Mouse (Mus musculus) heart, embryonic 14.5 days (tissue): ENCODE data around the gene Usp24. TPM values are rescaled to one million over a fixed set of nuclear protein-coding genes. Genes with fewer than 3 reads are reported as not detected.

Source experiments
- ATAC-seq: fragments of 200-750 bp; cut with Nextera tagmentation; 2 replicates; pipeline ENCODE4 v1.8.0; 2017; ENCODE audit warnings: low read depth, moderate TSS enrichment; ENCODE audit not compliant: insufficient number of reproducible peaks, insufficient read depth, low FRiP score
- H3K27ac ChIP-seq, 2 experiments: fragments of 200-500 bp in 1 of 2; fragments of 300-500 bp in 1 of 2; sonication (generic) in 1 of 2; replicated peaks in 1 of 2; 2 replicates each; pipeline ENCODE4 v1.5.1; 2012 to 2014; ENCODE audit warnings: low read depth in 2 of 2, low read length in 2 of 2, control low read depth in 1 of 2, mild to moderate bottlenecking in 1 of 2, mixed read lengths in 1 of 2; ENCODE audit not compliant: control insufficient read depth in 1 of 2, insufficient read depth in 1 of 2
- H3K27me3 ChIP-seq: fragments of 300-500 bp; sonication (generic); 2 replicates; pipeline ENCODE4 v1.6.1; 2014; ENCODE audit warnings: mild to moderate bottlenecking, low read length, control low read depth; ENCODE audit not compliant: control insufficient read depth, insufficient read depth
- H3K36me3 ChIP-seq: fragments of 300-500 bp; sonication (generic); 2 replicates; pipeline ENCODE4 v1.6.1; 2014; ENCODE audit warnings: mild to moderate bottlenecking, control low read depth, low read length, mixed read lengths; ENCODE audit not compliant: control insufficient read depth, insufficient read depth
- H3K4me1 ChIP-seq, 2 experiments: fragments of 200-500 bp in 1 of 2; fragments of 300-500 bp in 1 of 2; sonication (generic) in 1 of 2; 2 replicates each; pipeline ENCODE4 v1.6.1; 2012 to 2014; ENCODE audit warnings: low read length in 2 of 2, control low read depth in 1 of 2, mixed read lengths in 1 of 2; ENCODE audit not compliant: control insufficient read depth in 2 of 2, insufficient read depth in 2 of 2
- H3K4me2 ChIP-seq: fragments of 300-500 bp; sonication (generic); 2 replicates; pipeline ENCODE4 v1.6.1; 2014; ENCODE audit warnings: mild to moderate bottlenecking, low read length
- H3K4me3 ChIP-seq, 2 experiments: fragments of 200-500 bp in 1 of 2; fragments of 300-500 bp in 1 of 2; sonication (generic) in 1 of 2; 2 replicates each; pipeline ENCODE4 v1.5.1; 2012 to 2014; ENCODE audit warnings: low read length in 2 of 2, mild to moderate bottlenecking in 2 of 2, control low read depth in 1 of 2, low read depth in 1 of 2, moderate library complexity in 1 of 2; ENCODE audit not compliant: control insufficient read depth in 1 of 2, insufficient read depth in 1 of 2
- H3K9ac ChIP-seq: fragments of 300-500 bp; sonication (generic); 2 replicates; pipeline ENCODE4 v1.6.1; 2014; ENCODE audit warnings: mild to moderate bottlenecking, low read length
- H3K9me3 ChIP-seq: fragments of 300-500 bp; sonication (generic); 2 replicates; pipeline ENCODE4 v1.6.1; 2016; ENCODE audit warnings: low read length, control low read depth; ENCODE audit not compliant: control insufficient read depth
- WGBS: fragments of 180-500 bp; shearing (Covaris S2); extraction: QIAGEN DNeasy Blood & Tissue Kit; methylation state at CpG from one replicate; pipeline ENCODE4 v1.1.7; 2014; 5-methylcytosine and 5-hydroxymethylcytosine counted together
- polyA plus RNA-seq: library from polyadenylated mRNA; unstranded; fragments of >200 nt; fragmentation: Nextera tagmentation; extraction: Ambion mirVana; gene quantifications from 2 replicates; pipeline ENCODE4 v1.2.1, GENCODE M21; 2014

Gene Usp24
- polyA plus RNA-seq, 1 experiment from 2014 or later, result 12.9 TPM

- Histone ChIP-seq H3K4me2 (no peak overlapping the region), H3K36me3 (peaks cover 94% of the 10 kb centered on the region), H3K27ac (no peak overlapping the region), H3K4me1 (no peaks in the 10 kb centered on the region), H3K4me3 (no peak overlapping the region), H3K27me3 (no peaks in the 10 kb centered on the region), H3K9me3 (no peaks in the 10 kb centered on the region), H3K9ac (no peak overlapping the region)
- no peak for ATAC-seq
- 69% methylated on average over 7 of the region's 7 CpGs for WGBS
These were observed 113.1 kb downstream of the Usp24 start for GRCm38 (mm10) chr4:106429106-106429505.

DNA sequence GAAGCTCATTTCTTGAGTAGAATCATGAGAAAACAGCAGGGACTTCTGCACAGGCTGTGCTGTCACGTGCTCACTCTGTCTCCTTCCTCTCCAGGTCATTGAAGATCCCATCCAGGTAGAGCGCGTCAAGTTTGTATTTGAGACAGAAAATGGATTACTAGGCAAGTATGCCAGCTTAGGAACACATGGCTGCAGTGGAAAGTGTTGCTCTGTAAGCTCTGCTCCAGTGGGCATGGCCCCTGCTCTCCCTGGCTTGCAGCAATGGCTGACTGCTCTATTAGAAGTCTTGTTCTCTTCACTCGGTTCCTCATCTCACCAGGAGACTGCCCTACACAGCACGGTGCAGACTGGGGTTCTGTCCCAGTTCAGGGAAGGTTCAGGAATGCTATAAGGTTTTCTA lies 114.4 kb downstream of the Usp24 start:
- H3K9me3 ChIP-seq, result no peaks in the 10 kb centered on the region
- H3K4me2 ChIP-seq, result no peak overlapping the region
- no peak for ATAC-seq
- H3K9ac ChIP-seq, result no peak overlapping the region
- WGBS, result 90% methylated on average over 5 of the region's 5 CpGs
- H3K4me1 ChIP-seq, result no peaks in the 10 kb centered on the region
- H3K4me3 ChIP-seq, result no peak overlapping the region
- no peak overlapping the region for H3K27ac ChIP-seq
- peaks cover 94% of the 10 kb centered on the region for H3K36me3 ChIP-seq
- H3K27me3 ChIP-seq, result no peaks in the 10 kb centered on the region

- H3K27me3 ChIP-seq, result no peaks in the 10 kb centered on the region
- no peak overlapping the region for H3K9ac ChIP-seq
- H3K36me3 ChIP-seq, result peaks cover 95% of the 10 kb centered on the region
- no peak for ATAC-seq
- H3K9me3 ChIP-seq, result no peaks in the 10 kb centered on the region
- no peak overlapping the region for H3K4me3 ChIP-seq
- H3K27ac ChIP-seq, result no peak overlapping the region
- no peaks in the 10 kb centered on the region for H3K4me1 ChIP-seq
- H3K4me2 ChIP-seq, result no peak overlapping the region
- 85% methylated on average over 2 of the region's 2 CpGs for WGBS
These were observed 119.4 kb downstream of the Usp24 start for GRCm38 (mm10) chr4:106435426-106435825.

- no peak overlapping the region for H3K27ac ChIP-seq
- no peaks in the 10 kb centered on the region for H3K4me1 ChIP-seq
- no peak for ATAC-seq
- H3K27me3 ChIP-seq, result no peaks in the 10 kb centered on the region
- peaks cover 95% of the 10 kb centered on the region for H3K36me3 ChIP-seq
- H3K4me3 ChIP-seq, result no peak overlapping the region
- no peaks in the 10 kb centered on the region for H3K9me3 ChIP-seq
- no peak overlapping the region for H3K4me2 ChIP-seq
- no peak overlapping the region for H3K9ac ChIP-seq
- WGBS, result 64% methylated on average over 4 of the region's 4 CpGs
These were observed 120.5 kb downstream of the Usp24 start for GRCm38 (mm10) chr4:106436475-106436874.

DNA sequence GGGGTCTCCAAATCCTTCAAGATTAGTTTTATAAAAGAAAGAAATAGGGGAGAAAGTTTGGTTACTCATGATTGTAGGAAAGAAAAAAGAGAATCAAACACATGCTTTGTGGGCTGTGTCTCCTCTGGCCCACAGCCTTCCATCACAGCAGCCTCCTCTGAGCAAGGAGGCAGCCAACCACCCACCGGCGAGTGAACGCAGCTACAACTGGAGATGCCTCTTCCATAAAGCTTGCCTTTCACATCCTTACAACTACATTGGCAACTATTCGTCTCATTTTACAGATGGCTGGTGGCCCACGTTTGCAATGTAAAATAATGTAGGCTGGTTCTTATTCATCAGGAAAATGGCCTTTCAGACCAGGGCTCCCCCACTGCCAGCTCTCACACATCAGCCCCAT lies 121.2 kb downstream of the Usp24 start:
- Histone ChIP-seq H3K4me1 (no peaks in the 10 kb centered on the region), H3K4me2 (no peak overlapping the region), H3K36me3 (peaks cover 95% of the 10 kb centered on the region), H3K27me3 (no peaks in the 10 kb centered on the region), H3K9ac (no peak overlapping the region), H3K9me3 (no peaks in the 10 kb centered on the region), H3K27ac (no peak overlapping the region), H3K4me3 (no peak overlapping the region)
- no peak for ATAC-seq
- WGBS, result 92% methylated on average over 5 of the region's 5 CpGs

DNA sequence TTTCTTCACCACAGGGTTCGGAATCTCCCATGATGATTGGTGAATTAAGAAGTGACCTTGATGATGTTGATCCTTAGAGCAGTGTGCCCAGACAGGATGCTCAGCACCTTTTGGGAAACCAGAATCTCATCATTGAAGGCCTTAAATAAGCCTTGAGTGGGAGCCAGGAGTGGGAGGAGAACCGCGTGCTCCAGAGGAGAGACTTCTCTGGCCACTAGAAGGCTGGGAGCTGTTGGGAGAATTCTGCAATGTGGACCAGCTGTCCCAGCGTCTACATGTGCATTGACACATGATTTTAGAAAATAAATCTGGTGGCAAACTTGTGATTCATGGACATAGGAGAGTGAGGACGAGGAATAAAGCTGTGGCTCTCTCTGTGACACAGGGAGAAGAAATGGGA lies 122.8 kb downstream of the Usp24 start:
- ATAC-seq, result no peak
- no peak overlapping the region for H3K9ac ChIP-seq
- no peak overlapping the region for H3K4me2 ChIP-seq
- no peak overlapping the region for H3K4me3 ChIP-seq
- peaks cover 92% of the 10 kb centered on the region for H3K36me3 ChIP-seq
- 94% methylated on average over 5 of the region's 5 CpGs for WGBS
- no peaks in the 10 kb centered on the region for H3K4me1 ChIP-seq
- no peaks in the 10 kb centered on the region for H3K9me3 ChIP-seq
- H3K27ac ChIP-seq, result no peak overlapping the region
- H3K27me3 ChIP-seq, result no peaks in the 10 kb centered on the region

GRCm38 (mm10) chr4:106443182-106443581 lies 127.2 kb downstream of the Usp24 start:
- Histone ChIP-seq H3K9ac (no peak overlapping the region), H3K27me3 (no peaks in the 10 kb centered on the region), H3K36me3 (peaks cover 48% of the 10 kb centered on the region), H3K4me1 (no peaks in the 10 kb centered on the region), H3K27ac (no peak overlapping the region), H3K9me3 (no peaks in the 10 kb centered on the region), H3K4me2 (no peak overlapping the region), H3K4me3 (no peak overlapping the region)
- no peak for ATAC-seq
- WGBS, result 81% methylated on average over 6 of the region's 6 CpGs

DNA sequence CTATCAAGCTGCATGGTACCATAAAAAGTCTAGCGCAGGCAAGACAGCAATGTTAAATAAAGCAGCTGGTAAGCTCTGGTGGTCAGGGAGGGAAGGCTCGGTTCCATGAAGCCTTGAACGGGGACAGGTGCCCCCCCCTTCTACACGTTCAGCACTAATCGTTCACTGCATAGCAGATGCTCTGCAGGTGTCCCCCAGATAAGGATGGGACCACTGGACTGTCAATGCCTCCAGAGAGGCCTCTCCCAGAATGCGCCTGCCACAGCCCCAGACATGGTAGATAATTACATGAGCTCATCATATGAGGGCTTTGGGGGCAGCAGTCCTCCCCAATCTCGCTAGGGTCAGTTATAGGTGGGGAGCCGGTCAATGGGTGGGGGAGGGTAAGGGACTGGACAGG lies 133.3 kb downstream of the Usp24 start:
- WGBS, result 72% methylated on average over 8 of the region's 8 CpGs
- Histone ChIP-seq H3K27me3 (no peaks in the 10 kb centered on the region), H3K36me3 (no peaks in the 10 kb centered on the region), H3K9ac (no peak overlapping the region), H3K27ac (no peak overlapping the region), H3K4me3 (no peak overlapping the region), H3K9me3 (no peaks in the 10 kb centered on the region), H3K4me2 (no peak overlapping the region), H3K4me1 (peaks cover 10 to 13% of the 10 kb centered on the region in 2 experiments; a peak in 3 of 4 replicates)
- no peak for ATAC-seq
